Comparison of ENCODE assay signal across 21 mouse cellular contexts in the genomic region with DNA sequence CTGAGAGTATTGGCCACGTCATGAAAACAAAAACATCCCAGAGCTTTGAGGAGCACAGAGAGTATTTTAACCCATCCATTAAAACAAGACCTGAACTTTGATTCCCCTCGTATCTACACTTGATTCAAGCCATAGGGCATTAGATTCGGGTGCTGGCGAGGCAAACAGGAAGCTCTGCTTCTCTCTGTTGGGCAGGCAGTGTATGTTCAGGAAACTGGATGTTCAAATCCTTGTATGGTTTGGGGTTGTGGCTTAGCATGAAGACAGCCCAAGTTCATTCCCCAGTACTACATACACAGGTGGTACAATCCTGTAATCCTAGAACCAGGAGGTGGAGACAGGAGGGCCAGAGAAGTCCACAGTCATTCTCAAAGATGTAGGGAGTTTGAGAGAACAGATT.
"Had no signal": no experiment of that assay in that cellular context is flagged by ENCODE, and none has a peak within 500 bp of the region (broad histone marks: within the 10 kb centered on the region; RNA-seq: fewer than 3 reads in every experiment).

No protein-coding gene starts in this region.

- H3K36me3 ChIP-seq: lung, embryonic 15.5 days; midbrain, embryonic 13.5 days had no signal

- H3K4me3 ChIP-seq: layer of hippocampus, adult 2 months; left cerebral cortex, adult 2 months; lung, embryonic 15.5 days; midbrain, embryonic 13.5 days had no signal

- ATAC-seq: midbrain, embryonic 13.5 days; midbrain, embryonic 16.5 days had no signal

- H3K27me3 ChIP-seq: lung, embryonic 15.5 days; midbrain, embryonic 13.5 days had no signal

- H3K4me1 ChIP-seq: lung, embryonic 15.5 days; midbrain, embryonic 13.5 days had no signal

- H3K9me3 ChIP-seq: lung, embryonic 15.5 days; midbrain, embryonic 13.5 days had no signal

- H3K4me2 ChIP-seq: liver, embryonic 11.5 days; lung, embryonic 15.5 days; midbrain, embryonic 13.5 days had no signal

- H3K27ac ChIP-seq: kidney, postnatal 0 days; layer of hippocampus, adult 2 months; left cerebral cortex, adult 2 months; liver, embryonic 14.5 days; lung, embryonic 15.5 days; midbrain, embryonic 13.5 days; stomach, postnatal 0 days had no signal

- H3K9ac ChIP-seq: liver, embryonic 14.5 days; lung, embryonic 15.5 days; midbrain, embryonic 13.5 days had no signal

- DNase-seq: kidney, adult 2 months; kidney, postnatal 25 days; layer of hippocampus, postnatal 36 days; lung, adult 18-20 months; lung, postnatal 10 days; lung, postnatal 36 days; right cerebral cortex, adult 18-20 months; right cerebral cortex, postnatal 14 days; right cerebral cortex, postnatal 4 days; thymus, adult 2 months; thymus, postnatal 14 days; thymus, postnatal 4 days had no signal
